Mouse (Mus musculus): ENCODE results near the gene Tpx2. TPM values are rescaled to one million over a fixed set of nuclear protein-coding genes. Genes with fewer than 3 reads are reported as not detected.

Tpx2 gene
- polyA plus RNA-seq, 1 experiment from 2014 or later, result 59.8 TPM

DNA sequence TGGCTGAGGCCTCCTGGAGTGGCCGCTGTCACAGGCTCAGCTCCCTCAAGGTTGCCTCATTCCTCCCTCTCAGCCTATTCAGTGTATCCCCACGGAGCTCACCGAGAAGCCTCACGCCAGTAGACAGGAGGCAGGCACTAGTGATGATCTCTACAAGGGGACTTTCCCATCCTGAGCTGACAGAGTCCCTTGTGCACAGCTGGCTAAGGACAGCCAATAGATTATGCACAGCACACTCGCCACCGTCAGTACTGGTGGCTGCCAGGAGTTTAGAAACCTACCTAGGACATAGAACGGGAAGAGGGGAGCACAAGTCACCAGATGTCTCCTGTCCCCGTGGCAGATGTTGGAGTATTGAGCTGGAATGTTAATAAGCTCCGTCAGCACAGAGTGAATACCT is 69.9 kb downstream of the Tpx2 start:
- Histone ChIP-seq H3K36me3 (no peaks in the 10 kb centered on the region), H3K4me2 (no peak overlapping the region), H3K4me1 (replicated peaks) (peaks cover 12% of the 10 kb centered on the region), H3K4me3 (replicated peaks) (no peak overlapping the region), H3K9ac (no peak overlapping the region), H3K27ac (no peak overlapping the region), H3K9me3 (replicated peaks) (no peaks in the 10 kb centered on the region), H3K27me3 (peaks cover 20% of the 10 kb centered on the region)
- no peak for ATAC-seq (ENCODE audit: low read depth)
- no peak for DNase-seq
- WGBS (ENCODE audit: insufficient replicate concordance), result 62% methylated on average over 9 of the region's 9 CpGs

DNA sequence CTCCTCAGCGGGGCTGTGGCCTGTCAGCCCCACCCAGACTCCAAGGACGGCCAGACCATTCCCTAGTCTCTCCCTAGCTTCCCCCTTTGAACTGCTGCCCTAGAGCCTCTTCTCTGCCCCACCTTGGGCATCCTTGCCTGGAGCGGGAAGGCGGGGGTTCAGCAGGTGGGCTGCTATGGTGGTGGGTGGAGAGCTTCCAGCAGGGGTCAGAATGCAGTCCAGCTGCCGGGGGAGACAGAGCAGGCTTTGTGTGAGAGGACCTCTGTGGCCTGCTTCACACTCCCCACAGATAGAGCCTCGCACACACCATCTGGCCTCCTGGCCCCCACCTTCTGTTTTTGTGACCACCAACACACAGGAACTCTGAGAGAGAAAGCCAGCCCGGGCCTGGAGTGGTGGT is 74.6 kb downstream of the Tpx2 start:
- peaks cover 18% of the 10 kb centered on the region; the same call in 1 of the 2 replicates for H3K4me1 ChIP-seq (replicated peaks)
- no peaks in the 10 kb centered on the region for H3K9me3 ChIP-seq (replicated peaks)
- ATAC-seq (ENCODE audit: low read depth) (no peak), DNase-seq (no peak)
- H3K4me2 ChIP-seq, result no peak overlapping the region
- H3K9ac ChIP-seq, result no peak overlapping the region
- WGBS (ENCODE audit: insufficient replicate concordance), result 47% methylated on average over 7 of the region's 7 CpGs
- no peaks in the 10 kb centered on the region for H3K36me3 ChIP-seq
- H3K27ac ChIP-seq, result no peak overlapping the region
- H3K4me3 ChIP-seq (replicated peaks), result no peak overlapping the region
- H3K27me3 ChIP-seq, result no peaks in the 10 kb centered on the region; the same call in 1 of the 2 replicates

GRCm38 (mm10) chr2:152923621-152924020 is 75.9 kb downstream of the Tpx2 start:
- no peak for ATAC-seq (ENCODE audit: low read depth)
- Histone ChIP-seq H3K27ac (no peak overlapping the region), H3K4me1 (replicated peaks) (peaks cover 19% of the 10 kb centered on the region)

DNA sequence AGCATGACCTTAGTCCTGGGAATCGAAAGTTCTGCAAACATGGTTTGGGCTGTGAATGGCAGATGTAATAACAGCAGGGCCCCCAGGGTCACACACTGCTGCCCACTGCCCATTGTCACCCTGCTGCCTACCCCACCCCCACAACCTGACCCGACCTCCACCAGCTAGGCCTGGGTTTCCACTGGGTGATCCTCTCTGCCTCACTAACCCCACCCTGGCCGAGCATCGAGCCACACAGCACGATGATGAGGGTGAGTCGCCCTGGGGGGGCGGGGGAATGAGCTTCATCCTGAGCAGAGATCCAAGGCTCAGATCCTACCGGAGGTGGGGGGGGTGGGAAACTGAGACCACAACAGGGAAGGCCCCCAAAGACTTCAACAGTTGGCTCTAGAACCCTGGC is 76.4 kb downstream of the Tpx2 start:
- H3K9ac ChIP-seq, result no peak overlapping the region
- H3K9me3 ChIP-seq (replicated peaks), result no peaks in the 10 kb centered on the region
- H3K27me3 ChIP-seq, result no peaks in the 10 kb centered on the region; the same call in 1 of the 2 replicates
- H3K36me3 ChIP-seq, result no peaks in the 10 kb centered on the region
- 47% methylated on average over 8 of the region's 8 CpGs for WGBS (ENCODE audit: insufficient replicate concordance)
- ATAC-seq (ENCODE audit: low read depth) (no peak), DNase-seq (no peak)
- H3K4me1 ChIP-seq (replicated peaks), result peaks cover 19% of the 10 kb centered on the region
- no peak overlapping the region for H3K27ac ChIP-seq
- no peak overlapping the region for H3K4me3 ChIP-seq (replicated peaks)
- H3K4me2 ChIP-seq, result no peak overlapping the region

More at GRCm38 (mm10) chr2:152923621-152924020, 75.9 kb downstream of the Tpx2 start:
- H3K9me3 ChIP-seq (replicated peaks), result no peaks in the 10 kb centered on the region
- H3K9ac ChIP-seq, result no peak overlapping the region
- H3K4me3 ChIP-seq (replicated peaks), result no peak overlapping the region
- H3K4me2 ChIP-seq, result no peak overlapping the region
- WGBS (ENCODE audit: insufficient replicate concordance), result 55% methylated on average over 3 of the region's 3 CpGs
- H3K27me3 ChIP-seq, result no peaks in the 10 kb centered on the region; the same call in 1 of the 2 replicates
- no peak for DNase-seq
- H3K36me3 ChIP-seq, result no peaks in the 10 kb centered on the region

GRCm38 (mm10) chr2:152924543-152924942 is 76.8 kb downstream of the Tpx2 start:
- H3K4me1 ChIP-seq (replicated peaks), result peaks cover 19% of the 10 kb centered on the region
- WGBS (ENCODE audit: insufficient replicate concordance), result 40% methylated on average over 5 of the region's 5 CpGs
- no peak overlapping the region for H3K4me2 ChIP-seq
- DNase-seq (no peak), ATAC-seq (ENCODE audit: low read depth) (no peak)
- no peak overlapping the region for H3K9ac ChIP-seq
- H3K4me3 ChIP-seq (replicated peaks), result no peak overlapping the region
- no peaks in the 10 kb centered on the region for H3K36me3 ChIP-seq
- no peaks in the 10 kb centered on the region; the same call in 1 of the 2 replicates for H3K27me3 ChIP-seq
- no peak overlapping the region for H3K27ac ChIP-seq
- no peaks in the 10 kb centered on the region for H3K9me3 ChIP-seq (replicated peaks)

GRCm38 (mm10) chr2:152925189-152925872 is 77.6 kb downstream of the Tpx2 start:
- WGBS (ENCODE audit: insufficient replicate concordance), result 37% methylated on average over 11 of the region's 11 CpGs
- no peaks in the 10 kb centered on the region for H3K9me3 ChIP-seq (replicated peaks)
- H3K27ac ChIP-seq, result no peak overlapping the region
- ATAC-seq (ENCODE audit: low read depth), result peak; percentile 57
- no peak overlapping the region for H3K4me2 ChIP-seq
- no peak overlapping the region for H3K4me3 ChIP-seq (replicated peaks)
- H3K36me3 ChIP-seq, result no peaks in the 10 kb centered on the region
- peaks cover 19% of the 10 kb centered on the region for H3K4me1 ChIP-seq (replicated peaks)
- no peaks in the 10 kb centered on the region; the same call in 1 of the 2 replicates for H3K27me3 ChIP-seq
- no peak for DNase-seq
- no peak overlapping the region for H3K9ac ChIP-seq

- Histone ChIP-seq H3K9me3 (replicated peaks) (no peaks in the 10 kb centered on the region), H3K27me3 (no peaks in the 10 kb centered on the region; the same call in 1 of the 2 replicates), H3K4me2 (no peak overlapping the region), H3K36me3 (no peaks in the 10 kb centered on the region), H3K4me3 (replicated peaks) (no peak overlapping the region), H3K27ac (no peak overlapping the region), H3K4me1 (replicated peaks) (peaks cover 19% of the 10 kb centered on the region), H3K9ac (no peak overlapping the region)
- DNase-seq (no peak), ATAC-seq (ENCODE audit: low read depth) (no peak)
- WGBS (ENCODE audit: insufficient replicate concordance), result 34% methylated on average over 9 of the region's 9 CpGs
Observed at GRCm38 (mm10) chr2:152926896-152927295, 79.1 kb downstream of the Tpx2 start.

GRCm38 (mm10) chr2:152927371-152927770 is 79.6 kb downstream of the Tpx2 start:
- Histone ChIP-seq H3K27ac (no peak overlapping the region), H3K4me1 (replicated peaks) (peaks cover 19% of the 10 kb centered on the region)
- DNase-seq, result no peak

GRCm38 (mm10) chr2:152928219-152928987 is 80.6 kb downstream of the Tpx2 start:
- Histone ChIP-seq H3K9ac (no peak overlapping the region), H3K27ac (no peak overlapping the region), H3K4me3 (replicated peaks) (no peak overlapping the region), H3K9me3 (replicated peaks) (no peaks in the 10 kb centered on the region), H3K4me1 (replicated peaks) (peaks cover 19% of the 10 kb centered on the region), H3K27me3 (no peaks in the 10 kb centered on the region; the same call in 1 of the 2 replicates), H3K4me2 (no peak overlapping the region), H3K36me3 (no peaks in the 10 kb centered on the region)
- 47% methylated on average over 14 of the region's 14 CpGs for WGBS (ENCODE audit: insufficient replicate concordance)
- no peak for ATAC-seq (ENCODE audit: low read depth)
- no peak for DNase-seq

More at GRCm38 (mm10) chr2:152927371-152927770, 79.6 kb downstream of the Tpx2 start:
- Histone ChIP-seq H3K36me3 (no peaks in the 10 kb centered on the region), H3K9me3 (replicated peaks) (no peaks in the 10 kb centered on the region), H3K4me3 (replicated peaks) (no peak overlapping the region), H3K27me3 (no peaks in the 10 kb centered on the region; the same call in 1 of the 2 replicates), H3K9ac (no peak overlapping the region), H3K4me2 (no peak overlapping the region)
- WGBS (ENCODE audit: insufficient replicate concordance), result 14% methylated on average over 5 of the region's 5 CpGs
- ATAC-seq (ENCODE audit: low read depth), result no peak

- H3K36me3 ChIP-seq, result no peaks in the 10 kb centered on the region
- no peak overlapping the region for H3K4me3 ChIP-seq (replicated peaks)
- WGBS (ENCODE audit: insufficient replicate concordance), result 36% methylated on average over 3 of the region's 3 CpGs
- H3K9ac ChIP-seq, result no peak overlapping the region
- no peak overlapping the region for H3K27ac ChIP-seq
- H3K4me2 ChIP-seq, result no peak overlapping the region
- no peaks in the 10 kb centered on the region; the same call in 1 of the 2 replicates for H3K27me3 ChIP-seq
- no peaks in the 10 kb centered on the region for H3K9me3 ChIP-seq (replicated peaks)
- H3K4me1 ChIP-seq (replicated peaks), result peaks cover 19% of the 10 kb centered on the region
- DNase-seq (no peak), ATAC-seq (ENCODE audit: low read depth) (no peak)
Observed at GRCm38 (mm10) chr2:152928988-152929370, 81.2 kb downstream of the Tpx2 start.

DNA sequence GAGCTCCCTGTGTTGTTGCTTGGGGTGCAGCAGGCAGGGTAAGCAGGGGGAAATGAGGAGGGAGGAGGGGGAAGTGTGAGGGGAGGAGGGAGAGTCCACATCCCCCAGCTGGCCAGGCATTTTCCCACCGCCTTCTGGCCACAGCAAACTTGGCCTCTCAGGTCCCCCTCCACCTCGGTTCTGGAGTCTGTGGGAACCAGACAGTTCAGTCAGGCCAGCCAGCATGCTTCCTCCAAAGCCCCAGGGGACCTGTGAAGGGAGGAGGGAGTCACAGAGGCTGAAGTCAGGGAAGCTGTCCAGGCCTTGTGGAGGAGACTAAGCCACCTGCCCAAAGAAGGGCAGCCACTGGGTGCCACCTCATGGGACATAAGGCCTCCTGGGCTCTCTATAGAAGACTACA is 82.5 kb downstream of the Tpx2 start:
- no peak overlapping the region for H3K4me2 ChIP-seq
- H3K27ac ChIP-seq, result no peak overlapping the region
- H3K4me1 ChIP-seq (replicated peaks), result peaks cover 14% of the 10 kb centered on the region
- no peak overlapping the region for H3K9ac ChIP-seq
- no peaks in the 10 kb centered on the region; the same call in 1 of the 2 replicates for H3K27me3 ChIP-seq
- no peak for DNase-seq
- no peak overlapping the region for H3K4me3 ChIP-seq (replicated peaks)
- no peak for ATAC-seq (ENCODE audit: low read depth)
- 48% methylated on average over 2 of the region's 2 CpGs for WGBS (ENCODE audit: insufficient replicate concordance)
- H3K9me3 ChIP-seq (replicated peaks), result no peaks in the 10 kb centered on the region
- no peaks in the 10 kb centered on the region for H3K36me3 ChIP-seq

Data from liver, embryonic 13.5 days (tissue).